Mouse (Mus musculus): Measurements from ENCODE around the gene Phkb.

DNA sequence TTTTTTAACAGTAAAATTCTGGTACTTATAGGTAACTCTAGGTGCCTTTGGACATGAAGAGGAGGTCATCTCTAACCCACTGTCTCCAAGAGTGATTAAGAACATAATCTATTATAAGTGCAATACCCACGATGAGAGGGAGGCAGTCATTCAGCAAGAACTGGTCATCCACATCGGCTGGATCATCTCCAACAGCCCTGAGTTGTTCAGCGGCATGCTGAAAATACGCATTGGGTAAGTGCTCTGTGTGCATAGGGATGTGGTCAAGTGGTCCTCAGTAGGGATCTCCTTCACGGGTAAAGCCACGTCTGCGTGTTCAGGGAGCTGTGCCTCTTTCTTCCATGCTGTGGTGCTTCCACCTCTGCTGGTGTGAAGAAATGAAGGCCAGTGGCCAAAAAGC is 188.7 kb downstream of the Phkb start:
- TF ChIP-seq CTCF (IDR thresholded peaks at IDR 0.05; ENCODE audit: low read depth) = no peak
- no peak for TF ChIP-seq EP300 (IDR thresholded peaks at IDR 0.05; ENCODE audit: low read depth)

All from heart, postnatal 0 days (tissue).